Mouse (Mus musculus) c-Kit-positive CD71-positive TER-119-negative erythroid progenitor cells, embryonic 14.5 days (primary cell): Measurements from ENCODE around the gene Gdf11.
A peak's percentile ranks its signal among the peaks of the same experiment; 100 is the strongest.

Experiments used
- DNase-seq: peaks from one replicate; pipeline ENCODE4 v3.0.0-alpha.2; 2013; ENCODE audit warnings: low read depth

Gene Gdf11

DNA sequence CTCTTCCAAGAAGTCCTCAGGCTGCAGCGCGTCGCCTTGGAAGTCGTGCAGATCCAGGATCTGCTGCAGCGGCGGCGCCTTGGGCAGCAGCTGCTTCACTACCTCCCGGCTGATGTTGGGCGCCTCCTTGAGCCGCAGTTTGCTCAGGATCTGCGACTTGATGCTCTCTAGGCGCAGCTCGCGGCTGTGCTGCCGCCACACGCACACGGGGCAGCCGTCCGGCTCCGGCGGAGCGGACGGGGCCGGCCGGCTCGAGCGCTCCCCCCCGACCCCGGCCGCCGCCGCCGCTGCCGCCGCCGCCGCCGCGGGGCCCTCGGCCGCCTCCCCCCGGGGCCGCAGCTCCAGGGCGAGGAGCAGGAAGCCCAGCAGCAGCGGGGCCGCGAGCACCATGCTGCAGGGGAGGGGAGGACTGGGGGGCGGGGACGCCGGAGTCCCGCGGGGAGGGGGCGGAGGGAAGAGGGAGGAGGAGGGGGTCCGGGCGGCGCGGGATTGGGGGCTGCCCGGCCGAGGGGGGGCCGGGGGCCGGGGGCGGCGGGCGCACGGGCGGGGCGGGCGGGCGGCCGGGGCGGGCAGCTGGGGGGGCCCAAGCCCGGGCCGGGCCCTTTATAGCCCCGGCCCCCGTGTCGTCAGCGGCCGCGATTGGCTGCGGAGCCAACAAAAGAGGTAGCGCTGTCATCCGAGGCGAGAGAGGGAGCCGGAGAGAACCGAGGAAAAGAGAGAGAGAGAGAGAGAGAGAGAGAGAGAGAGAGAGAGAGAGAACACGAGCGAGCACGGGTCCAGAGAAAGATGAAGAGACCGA lies at the start of gene Gdf11:
Gene Gdf11 (minus strand): TSS at position 423 of the 799 bp plus-strand sequence.
- no peak for DNase-seq

DNA sequence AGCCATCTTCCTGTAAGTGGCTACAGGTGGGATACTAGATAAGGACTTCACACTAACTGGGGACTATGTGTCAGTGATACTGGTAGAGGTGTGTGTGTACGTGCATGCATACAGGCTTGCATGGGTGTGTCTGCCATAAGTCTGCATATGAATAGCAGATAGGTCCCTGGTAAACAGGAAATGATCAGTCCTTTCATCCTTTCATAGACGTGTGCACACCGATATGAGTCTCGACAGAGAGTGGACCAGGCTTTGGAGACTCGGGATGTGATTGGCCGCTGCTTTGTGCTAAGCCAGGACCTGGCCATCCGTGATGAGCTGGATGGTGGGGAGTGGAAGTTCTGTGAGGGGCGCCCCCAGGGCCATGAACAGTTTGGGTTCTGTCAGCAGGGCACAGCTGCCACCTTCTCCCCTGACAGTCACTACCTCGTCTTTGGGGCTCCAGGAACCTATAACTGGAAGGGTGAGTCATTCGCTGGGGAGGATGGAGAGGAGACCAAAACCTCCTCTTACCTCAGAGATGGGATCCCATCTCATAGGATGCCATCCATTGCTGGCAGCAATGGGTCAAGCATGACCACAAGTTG lies 49.0 kb upstream of the Gdf11 start:
- DNase-seq: no peak

DNA sequence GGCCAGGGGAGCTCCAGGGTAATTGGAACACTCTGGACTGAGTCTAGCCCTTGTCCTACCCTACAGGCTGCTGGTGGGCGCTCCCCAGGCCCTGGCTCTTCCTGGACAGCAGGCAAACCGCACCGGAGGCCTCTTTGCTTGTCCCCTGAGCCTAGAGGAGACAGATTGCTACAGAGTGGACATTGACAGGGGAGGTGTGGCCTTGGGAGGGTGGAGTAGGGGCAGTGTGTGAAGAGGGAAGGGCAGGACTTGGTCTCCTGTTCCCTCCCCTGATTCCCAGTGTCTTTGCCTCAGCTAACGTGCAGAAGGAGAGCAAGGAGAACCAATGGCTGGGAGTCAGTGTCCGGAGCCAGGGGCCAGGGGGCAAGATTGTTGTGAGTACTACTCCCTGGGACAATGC lies 47.5 kb upstream of the Gdf11 start:
- DNase-seq: no peak

DNA sequence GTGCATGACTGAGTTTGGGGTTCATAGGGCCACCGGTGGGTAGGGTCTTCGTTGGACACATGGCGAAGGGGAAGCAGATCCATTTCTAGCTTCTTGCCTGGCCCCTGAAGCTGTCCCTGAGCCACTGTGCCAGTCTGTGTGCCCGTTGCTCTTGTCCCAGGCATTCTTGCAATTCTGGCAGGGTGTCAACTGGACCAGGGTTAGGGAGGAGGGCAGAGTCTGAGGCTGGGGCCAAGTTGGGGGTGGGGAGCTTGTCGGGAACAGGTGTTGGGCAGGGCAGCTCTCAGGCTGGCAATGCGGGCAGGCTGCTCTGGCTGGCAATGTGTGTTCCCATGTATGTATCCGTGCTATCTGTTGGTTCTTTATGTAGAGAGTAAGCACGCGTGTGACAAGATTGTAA lies 46.9 kb upstream of the Gdf11 start:
- no peak for DNase-seq

DNA sequence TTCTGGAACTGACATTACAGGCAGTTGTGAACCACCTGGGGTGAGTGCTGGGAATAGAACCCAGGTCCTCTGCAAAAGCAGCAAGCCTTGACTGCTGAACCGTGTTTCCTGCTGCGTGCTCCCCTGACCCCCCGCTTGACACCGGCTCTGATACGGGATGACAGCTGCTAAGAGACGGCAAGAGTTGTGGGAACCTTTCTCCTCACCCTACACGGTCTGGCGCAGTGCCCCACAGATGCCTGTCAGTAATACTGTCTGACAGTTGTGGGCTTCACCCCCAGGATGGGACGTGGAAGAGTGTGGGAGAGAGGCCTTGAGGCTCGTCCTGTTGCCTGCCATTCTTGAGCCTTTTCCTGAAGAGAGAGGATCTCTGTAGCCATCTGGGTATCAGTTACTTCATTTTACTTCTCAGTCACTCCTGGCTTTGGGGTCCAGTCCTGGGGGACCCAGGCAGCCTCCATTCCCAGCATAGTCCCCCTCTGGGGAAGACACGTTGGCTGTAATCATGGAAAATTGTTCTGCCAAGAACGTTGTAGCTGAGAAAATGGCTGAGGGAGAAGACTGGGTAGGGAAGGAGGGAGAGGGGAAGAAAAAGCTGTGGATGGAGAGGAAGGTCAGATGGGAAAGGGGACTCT lies 46.4 kb upstream of the Gdf11 start:
- DNase-seq: no peak

DNA sequence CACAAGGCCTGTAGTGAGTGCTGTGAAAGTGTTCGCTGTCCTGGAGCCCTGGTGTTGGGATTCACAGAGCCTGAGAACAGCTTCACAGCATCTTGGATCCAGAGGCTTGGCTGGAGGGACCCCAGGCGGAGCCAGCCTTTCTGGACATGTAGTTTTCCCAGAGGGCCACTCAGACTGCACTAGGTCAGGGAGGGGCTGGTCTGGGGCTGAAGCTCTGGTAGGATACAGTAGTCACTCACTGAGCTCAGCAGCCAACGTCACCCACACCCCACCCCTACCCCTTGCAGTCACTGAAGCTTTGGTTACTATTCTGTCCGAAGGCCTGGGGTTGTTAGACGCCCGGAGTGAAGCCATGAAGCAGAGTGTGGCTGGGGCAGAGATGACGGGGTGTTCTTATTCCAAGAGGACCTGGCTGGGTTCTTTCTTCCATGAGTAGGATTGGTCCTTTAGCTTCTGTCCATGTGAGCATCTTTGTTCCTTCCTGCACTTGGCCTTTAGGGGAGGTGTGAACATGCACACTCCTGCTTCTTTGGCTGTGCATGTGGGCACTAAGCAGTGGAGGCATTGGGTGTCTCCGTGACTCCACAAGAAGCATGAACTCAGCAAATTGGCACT lies 44.4 kb upstream of the Gdf11 start:
- DNase-seq: no peak

DNA sequence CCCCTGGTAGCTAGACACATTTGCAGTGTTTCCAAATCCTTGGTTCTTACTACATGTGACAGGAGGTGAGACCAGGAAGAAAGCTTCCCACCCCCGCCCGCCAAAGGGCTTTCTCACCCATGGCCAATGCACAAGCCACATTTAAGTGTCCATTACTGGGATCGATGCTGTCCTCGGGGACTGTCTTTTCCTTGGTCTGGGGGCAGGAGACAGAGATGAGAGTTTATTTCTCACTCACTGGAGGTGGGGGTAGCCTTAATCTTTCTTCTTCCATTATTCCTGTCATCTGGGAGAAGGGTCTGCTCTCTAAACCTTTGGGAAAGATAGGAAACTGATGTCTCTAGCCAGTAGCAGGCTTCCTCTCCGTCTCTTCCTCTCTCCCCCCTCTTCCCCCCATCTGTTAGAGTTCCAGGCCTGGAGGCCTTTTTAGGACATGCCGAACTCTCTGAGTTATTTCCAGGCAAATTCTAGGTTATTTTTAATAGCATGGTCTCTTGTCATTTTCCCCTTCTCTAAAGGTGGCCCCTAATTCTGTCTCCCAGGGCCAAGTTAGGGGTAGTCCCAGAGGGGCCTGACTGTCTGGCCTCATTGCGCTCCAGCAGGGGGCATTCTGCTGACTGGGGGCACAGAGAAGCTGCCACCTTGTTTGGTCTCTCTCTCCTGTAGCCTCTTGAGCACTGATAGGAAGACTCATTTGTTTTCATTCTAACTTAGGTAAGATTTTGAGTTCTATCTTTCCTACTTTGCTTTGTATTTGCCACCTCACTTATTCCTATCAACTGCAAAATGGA lies 43.7 kb upstream of the Gdf11 start:
- DNase-seq: no peak

DNA sequence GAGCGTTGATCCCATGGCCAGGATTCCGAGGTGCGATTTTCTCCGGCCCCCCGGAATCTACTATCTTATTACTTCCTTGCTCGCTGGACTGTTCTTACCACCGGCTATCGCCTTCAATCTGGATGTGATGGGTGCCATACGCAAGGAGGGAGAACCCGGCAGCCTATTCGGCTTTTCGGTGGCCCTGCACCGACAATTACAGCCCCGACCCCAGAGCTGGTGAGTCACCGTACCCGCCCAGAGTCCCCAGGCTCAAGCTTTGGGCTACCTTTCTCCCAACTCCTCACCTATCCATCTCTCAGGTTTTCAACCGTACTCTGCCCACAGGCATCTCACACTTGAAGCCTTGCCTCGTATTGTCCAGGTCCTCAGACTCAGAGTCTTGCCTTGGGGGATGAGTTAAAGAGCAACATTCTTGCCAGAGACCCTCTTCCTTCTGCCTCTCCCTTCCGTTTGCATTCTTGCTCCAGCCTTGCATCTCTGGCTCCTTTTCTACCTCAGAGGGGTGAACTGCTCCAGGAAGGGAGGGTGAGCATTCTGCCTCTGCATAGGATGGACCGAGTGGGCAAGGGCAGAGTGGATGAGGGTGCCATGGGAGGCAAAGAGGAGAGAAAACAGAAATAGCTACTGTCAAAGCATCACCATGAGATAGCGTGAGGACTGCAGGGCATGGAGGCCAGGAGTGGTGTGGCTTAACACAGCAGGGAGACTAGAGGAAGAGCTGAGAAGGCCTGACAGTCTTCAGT lies 42.6 kb upstream of the Gdf11 start:
- no peak for DNase-seq

DNA sequence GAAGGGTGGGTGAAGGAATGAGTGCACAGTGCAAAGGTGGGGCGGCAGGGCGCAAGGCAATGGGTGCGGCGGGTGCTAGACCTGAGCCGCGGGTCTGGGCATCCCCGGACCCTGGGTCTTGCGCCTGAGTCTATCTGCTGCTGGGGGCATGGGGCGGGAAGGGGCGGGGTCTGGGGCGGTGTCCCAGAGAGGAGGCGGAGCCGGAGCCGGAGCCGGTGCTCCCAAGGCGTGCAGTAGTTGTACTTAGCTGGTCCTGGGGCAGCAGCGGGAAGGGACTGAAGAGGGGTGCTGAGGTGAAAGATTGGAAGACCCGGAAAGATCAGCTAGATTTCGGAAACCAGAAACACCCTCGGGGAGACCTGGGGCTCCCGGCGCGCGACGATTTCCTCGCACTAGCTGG lies 42.1 kb upstream of the Gdf11 start, which contains the start of gene Itga7:
Gene Itga7 (plus strand): TSS at position 245 of the 400 bp plus-strand sequence.
- no peak for DNase-seq

DNA sequence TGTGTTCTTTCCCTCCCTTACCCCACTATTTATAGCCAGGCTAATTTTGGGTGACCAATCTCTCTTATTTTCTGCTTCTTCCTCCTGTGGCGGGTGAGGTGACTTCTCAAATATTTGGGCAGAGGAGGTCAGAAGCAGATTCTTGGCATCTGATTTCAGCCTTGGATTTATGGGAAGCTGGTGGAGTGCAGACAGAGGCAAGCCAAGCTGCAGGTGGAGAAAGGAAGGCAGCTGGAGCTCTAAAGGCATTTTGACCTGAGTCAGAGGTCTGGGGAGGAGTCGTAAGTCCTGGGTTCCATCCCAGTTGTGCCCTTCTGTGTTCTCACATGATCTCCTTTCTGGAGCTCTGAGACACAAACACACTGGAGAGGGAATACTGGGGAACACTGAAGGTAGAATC lies 39.9 kb upstream of the Gdf11 start:
- no peak for DNase-seq

DNA sequence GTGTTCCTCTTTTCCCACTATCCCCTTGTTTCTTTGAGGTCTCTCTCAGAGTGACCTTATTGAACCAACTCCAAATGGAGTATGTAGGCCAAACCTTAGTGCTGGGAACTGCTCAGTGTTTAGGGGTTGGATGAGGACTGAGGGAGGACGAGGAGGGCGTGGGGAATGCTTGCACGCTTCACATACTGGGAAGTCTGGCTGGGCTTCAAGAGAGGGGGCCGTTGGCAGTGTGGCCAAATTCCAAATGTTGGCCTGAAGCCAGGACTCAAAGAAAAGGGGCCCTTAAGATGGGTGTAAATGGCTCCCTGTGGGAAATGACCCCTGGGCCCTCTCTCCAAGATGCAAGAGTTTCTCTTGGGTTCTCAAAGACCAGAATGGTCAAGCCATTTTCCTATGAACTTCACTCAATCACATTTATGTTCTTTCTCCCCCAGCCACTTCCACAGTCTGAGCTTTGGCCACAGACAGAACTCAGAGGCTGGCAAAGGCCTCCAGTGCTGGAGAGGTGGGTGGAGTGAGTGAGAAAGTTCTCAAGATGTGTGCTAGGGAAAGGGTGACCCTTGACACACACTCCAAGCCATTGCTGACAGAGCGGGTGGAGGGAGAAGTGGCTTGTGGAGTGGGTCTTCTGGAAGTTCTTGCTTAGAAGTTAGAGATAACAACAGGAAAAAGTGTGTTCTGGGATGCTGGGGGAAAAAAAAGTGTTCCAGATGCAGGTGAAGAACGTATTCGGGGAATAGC lies 38.3 kb upstream of the Gdf11 start:
- DNase-seq: no peak

DNA sequence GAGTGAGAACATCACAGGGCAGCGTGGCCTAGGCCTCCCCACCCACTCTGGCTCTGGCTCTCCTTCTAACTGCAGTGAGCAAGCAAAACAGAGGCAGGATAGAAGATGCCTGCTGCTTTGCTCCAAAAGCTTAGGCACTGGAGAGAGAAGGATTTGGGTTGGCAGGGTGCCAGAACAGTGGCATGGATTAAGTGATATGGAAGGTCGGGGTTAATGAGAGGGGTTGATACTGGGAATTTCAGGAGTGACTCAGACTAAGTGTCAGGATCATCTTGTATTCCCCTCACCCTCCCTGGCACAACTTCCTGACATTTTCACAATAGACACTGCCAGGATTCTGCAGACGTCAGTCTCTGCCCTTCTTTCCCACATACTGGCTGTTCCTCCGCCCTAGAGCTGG lies 36.8 kb upstream of the Gdf11 start:
- DNase-seq: no peak

DNA sequence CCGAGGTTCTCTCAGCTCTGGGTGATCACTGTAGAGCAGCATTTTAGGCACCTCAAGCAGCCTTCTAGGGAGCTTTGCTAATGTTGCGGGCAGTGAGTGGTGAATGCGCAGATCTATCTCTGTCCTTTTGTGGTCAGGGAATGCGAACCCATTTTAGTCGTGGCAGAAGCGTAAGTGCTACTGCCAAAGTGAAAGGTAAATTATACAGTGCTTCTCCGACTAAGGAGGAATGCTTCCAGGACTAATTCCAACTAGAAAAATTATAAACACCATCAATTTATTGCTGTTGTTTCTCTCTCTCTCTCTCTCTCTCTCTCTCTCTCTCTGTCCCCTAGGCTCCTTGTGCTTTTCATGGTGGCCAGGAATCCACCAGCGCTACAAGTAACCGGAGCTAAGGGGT lies 32.4 kb upstream of the Gdf11 start, which contains the start of gene Bloc1s1:
Gene Bloc1s1 (minus strand): TSS at position 101 of the 400 bp plus-strand sequence.
- DNase-seq: no peak

DNA sequence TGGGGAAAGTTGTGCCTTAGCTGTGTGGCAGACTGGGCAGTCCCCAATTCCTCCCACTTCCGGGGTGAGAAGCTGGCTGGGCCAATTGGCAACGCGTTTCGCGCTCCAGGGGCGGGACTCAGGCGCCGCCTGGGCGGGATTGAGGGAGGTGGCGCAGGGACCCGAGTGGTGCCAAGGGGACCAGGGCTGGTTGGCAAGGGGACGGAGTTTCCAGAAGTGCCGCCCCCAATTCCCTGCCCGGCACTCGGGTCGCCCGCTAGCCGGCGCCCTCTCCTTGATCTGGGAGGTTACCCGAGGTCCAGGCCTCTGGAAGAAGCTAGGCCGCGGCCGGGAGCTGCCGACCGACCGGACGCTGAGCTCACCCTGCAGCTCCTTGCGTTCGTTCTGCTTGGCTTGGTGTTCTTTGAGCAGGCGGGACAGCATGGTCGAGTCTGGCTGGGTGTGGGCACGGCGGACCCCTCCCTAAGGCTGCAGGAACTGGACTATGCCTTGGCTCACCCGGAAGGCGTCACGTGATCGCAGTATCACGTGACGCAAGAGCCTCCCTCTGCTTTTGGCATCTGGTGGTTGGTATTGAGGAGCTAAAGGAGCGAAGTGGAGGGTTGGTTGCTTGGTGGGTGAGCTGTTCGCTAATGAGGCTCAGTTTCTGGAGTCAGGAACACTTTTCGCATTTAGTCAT lies 31.6 kb upstream of the Gdf11 start:
- peak; percentile 85 for DNase-seq

DNA sequence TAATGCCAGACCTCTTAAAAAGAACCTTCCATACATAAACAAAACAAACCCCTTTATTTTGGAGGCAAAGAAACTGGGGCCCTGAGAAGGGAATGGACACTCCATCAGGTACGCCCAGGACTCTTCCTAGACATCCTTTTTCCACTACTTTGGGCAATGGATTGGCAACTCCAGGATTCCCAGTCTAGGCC lies 31.2 kb upstream of the Gdf11 start, which contains the start of gene Rdh5:
Gene Rdh5 (minus strand): TSS at position 67 of the 191 bp plus-strand sequence.
- no peak for DNase-seq

DNA sequence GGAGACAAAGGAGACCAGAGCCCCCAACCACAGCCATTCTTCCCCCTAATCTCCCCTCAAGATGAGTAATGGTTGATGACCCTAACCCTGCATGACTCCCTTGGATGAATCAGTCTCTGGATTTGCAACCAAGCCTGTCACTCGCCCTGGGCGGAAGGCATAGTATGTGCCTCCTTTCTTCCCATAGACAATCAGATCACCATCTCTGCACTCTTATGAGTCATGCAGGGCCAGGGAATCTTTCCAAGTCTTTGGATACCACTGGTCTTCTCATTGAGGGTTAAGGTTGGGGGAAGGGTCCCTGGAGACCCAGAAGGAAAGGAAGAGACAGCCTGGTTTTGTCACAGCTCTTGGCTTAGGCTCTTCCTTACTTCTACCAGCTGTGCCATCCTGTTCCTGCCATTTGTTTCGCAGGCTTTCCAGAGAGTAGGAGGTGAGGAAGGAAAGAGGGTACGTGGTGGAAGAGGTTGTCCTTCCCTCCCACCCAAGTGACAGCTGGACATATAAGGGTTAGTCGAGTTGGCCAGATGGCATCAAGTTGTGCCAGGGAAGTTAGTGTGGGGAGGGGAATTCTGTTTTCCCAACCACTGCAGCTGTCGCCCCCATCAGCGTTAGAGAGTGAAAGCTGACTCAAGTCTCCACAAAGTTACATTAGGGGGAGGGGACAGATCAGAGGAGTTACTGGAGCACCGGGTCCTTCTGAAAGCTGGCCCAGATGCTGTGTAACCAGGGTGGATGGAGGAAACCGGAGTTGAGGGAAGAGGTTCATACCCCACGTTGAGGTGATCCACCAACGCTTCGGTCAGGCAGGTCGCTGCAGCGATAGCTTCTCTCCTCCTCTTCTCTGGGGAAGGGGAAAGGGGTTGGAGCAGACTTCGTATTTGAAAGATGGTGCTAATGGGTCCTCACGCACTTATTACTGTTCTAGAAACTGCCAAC lies 30.6 kb upstream of the Gdf11 start:
- no peak for DNase-seq

DNA sequence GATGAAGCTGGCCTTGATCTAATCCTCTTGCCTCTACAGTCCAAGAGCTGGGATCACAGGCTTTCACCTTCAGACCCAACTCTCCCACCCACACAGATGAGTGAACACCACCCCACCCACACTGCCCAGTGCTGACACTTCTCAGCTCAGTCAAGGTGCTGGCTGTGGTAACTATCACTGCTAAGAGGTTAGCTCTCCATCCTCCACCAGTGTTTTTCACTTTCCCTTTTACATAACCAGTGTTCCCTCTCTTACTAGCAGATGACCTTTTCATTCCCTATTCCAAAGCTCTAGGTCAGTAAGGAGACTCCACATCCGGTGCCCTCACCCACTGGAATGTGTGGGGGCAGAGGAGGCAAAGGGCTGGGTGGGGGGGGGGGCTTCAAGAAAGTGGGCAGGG lies 29.7 kb upstream of the Gdf11 start:
- DNase-seq: no peak

DNA sequence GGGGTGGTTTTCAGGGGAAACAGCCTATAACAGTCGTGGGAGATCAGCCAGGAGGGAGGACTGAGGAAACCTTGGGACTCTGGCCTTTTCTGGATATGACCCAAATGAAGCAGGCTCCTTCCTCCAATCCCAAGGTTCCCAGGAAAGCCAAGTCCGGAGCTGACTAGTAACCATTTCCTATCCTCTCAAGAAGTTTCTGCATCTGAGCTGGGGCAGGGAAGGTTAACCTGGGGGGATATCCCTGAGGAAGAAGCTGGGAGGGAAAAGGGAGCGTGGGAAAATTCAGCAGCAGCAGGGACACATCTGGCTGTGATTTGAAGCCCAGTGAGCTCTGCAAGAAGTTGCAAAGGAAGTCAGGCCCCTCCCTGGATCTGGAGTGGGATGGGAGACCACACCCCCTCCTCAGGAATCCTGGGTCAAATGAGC lies 29.2 kb upstream of the Gdf11 start:
- no peak for DNase-seq

DNA sequence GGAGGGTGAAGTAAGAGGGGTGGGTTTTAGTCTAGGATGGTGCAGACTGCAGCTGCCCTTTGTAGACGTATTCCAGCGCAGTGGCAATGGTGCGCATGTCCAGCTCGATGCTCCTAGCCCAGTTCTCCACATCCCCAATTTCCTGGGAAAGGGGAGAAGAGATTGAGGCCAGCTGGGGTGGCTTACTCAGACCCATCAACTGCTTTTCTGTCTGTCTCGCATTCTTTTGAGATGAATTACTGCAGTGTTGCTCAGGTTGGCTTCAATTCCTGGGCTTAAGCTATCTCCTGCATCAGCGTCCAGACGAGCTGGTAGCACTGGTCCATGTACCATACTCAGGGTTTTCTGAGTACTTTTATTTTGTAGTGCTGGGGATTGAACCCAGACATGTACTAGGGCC lies 28.4 kb upstream of the Gdf11 start:
- DNase-seq: no peak
